ENCODE assay signal across 26 mouse cellular contexts in genomic region chr4:89631560-89631959, GRCm38 (mm10). TPM values are rescaled to one million over a fixed set of nuclear protein-coding genes. Genes with fewer than 3 reads are reported as not detected.
DNase-seq lines count a peak whose midpoint lies in the region; ATAC-seq and TF ChIP-seq lines count a peak whose summit lies in the region.
"Had no signal": no experiment of that assay in that cellular context is flagged by ENCODE, and none has a peak within 500 bp of the region (broad histone marks: within the 10 kb centered on the region; RNA-seq: fewer than 3 reads in every experiment).

No protein-coding gene starts in this region.

- 80% methylated on average over 6 of the region's 6 CpGs for WGBS in intestine, embryonic 16.5 days
- WGBS in intestine, embryonic 15.5 days: 79% methylated on average over 6 of the region's 6 CpGs
- 35% methylated on average over 6 of the region's 6 CpGs for WGBS in large intestine, adult 2 months
- WGBS in liver, postnatal 0 days (ENCODE audit: insufficient replicate concordance): 72% methylated on average over 6 of the region's 6 CpGs

- no peak for TF ChIP-seq EP300 in liver, postnatal 0 days (IDR thresholded peaks at IDR 0.05; ENCODE audit: low read depth)

- no peak overlapping the region for H3K4me2 ChIP-seq in intestine, embryonic 16.5 days (ENCODE audit: low read depth, low read length)
- no peak overlapping the region for H3K4me2 ChIP-seq in intestine, embryonic 15.5 days (replicated peaks)
- H3K4me2 ChIP-seq in liver, postnatal 0 days (ENCODE audit: low read depth, low read length): no peak overlapping the region
- H3K4me2 ChIP-seq: heart, embryonic 11.5 days; hindbrain, embryonic 12.5 days; hindbrain, embryonic 15.5 days had no signal

- no peaks in the 10 kb centered on the region for H3K4me1 ChIP-seq in intestine, embryonic 16.5 days (ENCODE audit: control insufficient read depth, insufficient read depth, low read length)
- H3K4me1 ChIP-seq in intestine, embryonic 15.5 days (replicated peaks): no peaks in the 10 kb centered on the region
- H3K4me1 ChIP-seq in liver, postnatal 0 days (ENCODE audit: insufficient read depth): no peaks in the 10 kb centered on the region
- H3K4me1 ChIP-seq: hindbrain, embryonic 12.5 days; hindbrain, embryonic 15.5 days had no signal

- DNase-seq in adipocyte (ENCODE audit: low spot score): peak; percentile 22
- peak; percentile 13 for DNase-seq in large intestine, adult 2 months (ENCODE audit: low read depth, low spot score)
- no peak for DNase-seq in layer of hippocampus, postnatal 25 days (ENCODE audit: extremely low spot score in 1 of 2, low spot score in 1 of 2)
- DNase-seq in cerebellum, adult 9-10 months: no peak
- no peak for DNase-seq in liver, postnatal 0 days
- DNase-seq: adrenal gland, adult 2 months; adrenal gland, postnatal 14 days; cerebellum, adult 11 months; cerebellum, adult 2 months; cerebellum, postnatal 10 days; cerebellum, postnatal 36 days; embryo, embryonic 11 days; gastrocnemius, postnatal 14 days had no signal

- no peak overlapping the region for H3K27ac ChIP-seq in intestine, embryonic 16.5 days (ENCODE audit: low read length)
- no peak overlapping the region for H3K27ac ChIP-seq in intestine, embryonic 15.5 days
- H3K27ac ChIP-seq in liver, postnatal 0 days (ENCODE audit: low read depth): no peak overlapping the region
- H3K27ac ChIP-seq: hindbrain, embryonic 12.5 days; hindbrain, embryonic 15.5 days had no signal

- no peak for TF ChIP-seq CTCF in liver, postnatal 0 days (IDR thresholded peaks at IDR 0.05; ENCODE audit: low read depth)

- ATAC-seq in intestine, embryonic 16.5 days: peak; percentile 53; the same call in 1 of the 2 replicates
- ATAC-seq in intestine, embryonic 15.5 days: no peak
- no peak for ATAC-seq in liver, postnatal 0 days
- ATAC-seq: CD4-positive, CD25-positive, alpha-beta regulatory T cell, adult 4 months; forebrain, embryonic 16.5 days had no signal

- H3K9ac ChIP-seq in intestine, embryonic 16.5 days (ENCODE audit: low read depth, low read length): no peak overlapping the region
- no peak overlapping the region for H3K9ac ChIP-seq in intestine, embryonic 15.5 days
- H3K9ac ChIP-seq in liver, postnatal 0 days (replicated peaks): no peak overlapping the region
- H3K9ac ChIP-seq: hindbrain, embryonic 12.5 days; hindbrain, embryonic 15.5 days had no signal

- no peaks in the 10 kb centered on the region for H3K27me3 ChIP-seq in intestine, embryonic 16.5 days (replicated peaks; ENCODE audit: control insufficient read depth, insufficient read depth, low read length)
- H3K27me3 ChIP-seq in intestine, embryonic 15.5 days (replicated peaks): no peaks in the 10 kb centered on the region
- H3K27me3 ChIP-seq in liver, postnatal 0 days (ENCODE audit: insufficient read depth, low read length): no peaks in the 10 kb centered on the region
- H3K27me3 ChIP-seq: hindbrain, embryonic 12.5 days; hindbrain, embryonic 15.5 days had no signal

- no peak overlapping the region for H3K4me3 ChIP-seq in intestine, embryonic 16.5 days (ENCODE audit: low read length)
- H3K4me3 ChIP-seq in intestine, embryonic 15.5 days (replicated peaks): no peak overlapping the region
- no peak overlapping the region for H3K4me3 ChIP-seq in liver, postnatal 0 days (ENCODE audit: low read depth, low read length)
- H3K4me3 ChIP-seq: hindbrain, embryonic 12.5 days; hindbrain, embryonic 15.5 days had no signal

- H3K36me3 ChIP-seq in intestine, embryonic 16.5 days (ENCODE audit: control insufficient read depth, insufficient read depth, low read length): no peaks in the 10 kb centered on the region
- no peaks in the 10 kb centered on the region for H3K36me3 ChIP-seq in intestine, embryonic 15.5 days
- H3K36me3 ChIP-seq in liver, postnatal 0 days (replicated peaks; ENCODE audit: insufficient read depth, low read length): no peaks in the 10 kb centered on the region
- H3K36me3 ChIP-seq: hindbrain, embryonic 12.5 days; hindbrain, embryonic 15.5 days had no signal

- no peaks in the 10 kb centered on the region for H3K9me3 ChIP-seq in intestine, embryonic 16.5 days (ENCODE audit: control insufficient read depth, low read length)
- H3K9me3 ChIP-seq in intestine, embryonic 15.5 days: no peaks in the 10 kb centered on the region
- H3K9me3 ChIP-seq in liver, postnatal 0 days (ENCODE audit: low read length): no peaks in the 10 kb centered on the region
- H3K9me3 ChIP-seq: hindbrain, embryonic 12.5 days; hindbrain, embryonic 15.5 days had no signal

RNA-seq across cellular contexts. Expression of gene Dmrta1, which starts 47.7 kb away (rescaled TPM):
- polyA plus RNA-seq in intestine, embryonic 16.5 days (2015; fragmentation: Nextera tagmentation; extraction: Ambion mirVana): 0.07 TPM in 1 of 2 replicates, not detected in the other
- 0.09 and 0.15 TPM in 2 replicates for polyA plus RNA-seq in intestine, embryonic 15.5 days (2015; fragmentation: Nextera tagmentation; extraction: Ambion mirVana)
- polyA plus RNA-seq in large intestine, adult 2 months (2012; rRNA removed): not detected in 2 replicates
- under 1 TPM; 0.44 to 0.63 TPM for total RNA-seq in layer of hippocampus, postnatal 25 days (2021)
- polyA plus RNA-seq in liver, postnatal 0 days (2015; fragmentation: Nextera tagmentation; extraction: Ambion mirVana): not detected in 2 replicates
- total RNA-seq: gastrocnemius, adult 18-20 months; gastrocnemius, postnatal 14 days; gastrocnemius, postnatal 4 days; heart, adult 8-10 months; heart, postnatal 25 days; hematopoietic stem cell, adult 5-6 weeks had no signal
- polyA plus RNA-seq: C2C12; CD4-positive, CD25-positive, alpha-beta regulatory T cell, adult 4 months had no signal

Comparison
In these comparisons a context has a peak if more than half of its experiments do, and no peak if none do; other contexts are left out.
1. DNase-seq: peak in adipocyte (single experiment) and large intestine, adult 2 months (single experiment); none in layer of hippocampus, postnatal 25 days (0 of 2), cerebellum, adult 9-10 months (single experiment) and liver, postnatal 0 days (single experiment).